8 mouse cellular contexts compared by ENCODE assay signal in the genomic region with DNA sequence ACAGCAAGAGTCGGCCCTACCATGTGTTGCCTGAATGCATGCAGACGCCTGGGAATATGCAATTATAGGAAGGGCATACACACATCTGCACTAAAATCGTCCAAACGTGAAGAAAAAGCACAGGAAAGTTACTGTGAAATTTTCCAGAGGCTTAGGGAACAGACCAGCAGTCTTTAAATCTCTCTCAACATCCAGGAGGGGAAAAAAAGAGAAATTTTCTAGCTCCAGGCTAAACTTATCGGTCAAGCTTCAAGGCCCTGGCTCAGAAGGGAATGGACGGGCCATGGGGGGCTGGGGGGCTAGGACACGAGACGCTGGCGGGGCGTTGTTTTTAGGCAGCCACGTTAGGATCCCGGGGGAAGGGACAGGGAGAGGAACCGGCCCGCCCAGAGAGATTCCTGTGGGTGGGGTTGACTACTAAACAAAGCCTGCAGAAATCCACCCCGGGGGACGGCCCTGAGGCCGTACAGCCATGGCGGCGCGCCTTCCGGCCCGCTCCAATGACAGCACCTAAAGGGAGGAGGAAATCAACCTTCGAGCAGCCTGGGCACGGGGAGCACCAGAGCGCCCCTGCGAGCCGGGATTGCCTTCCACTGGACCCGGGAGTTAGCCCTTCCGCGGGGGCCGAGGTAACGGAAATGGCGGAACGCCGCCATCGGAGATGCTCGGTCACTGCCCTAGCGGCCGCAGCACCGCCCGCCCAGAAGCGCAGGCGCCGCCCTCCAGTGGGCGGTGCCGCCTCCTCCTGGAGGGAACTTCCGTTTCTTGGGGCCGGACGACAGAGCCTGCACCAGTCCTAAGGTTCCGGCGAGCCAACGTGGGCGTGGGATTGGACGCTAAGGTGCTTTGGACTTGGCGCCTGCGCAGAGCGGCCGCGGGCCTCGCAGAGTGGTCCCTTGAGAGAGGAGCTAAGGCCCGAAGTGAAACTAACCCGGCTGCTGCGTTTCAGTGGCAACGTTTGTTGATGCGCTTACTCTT. TPM values are rescaled to one million over a fixed set of nuclear protein-coding genes. Genes with fewer than 3 reads are reported as not detected.
DNase-seq lines count a peak whose midpoint lies in the region; ATAC-seq and TF ChIP-seq lines count a peak whose summit lies in the region.

No protein-coding gene starts in this region.

- H3K27ac ChIP-seq in heart, embryonic 11.5 days (ENCODE audit: low read depth, low read length): peak overlapping the region; percentile 97
- peak overlapping the region; percentile 99 for H3K27ac ChIP-seq in kidney, embryonic 16.5 days (ENCODE audit: low read length)
- peak overlapping the region; percentile 99 for H3K27ac ChIP-seq in liver, adult 2 months (replicated peaks; ENCODE audit: insufficient read depth, low read depth, low read length)

- no peaks in the 10 kb centered on the region for H3K27me3 ChIP-seq in heart, embryonic 11.5 days (ENCODE audit: control insufficient read depth, insufficient read depth, low read length)
- peaks cover 3% of the 10 kb centered on the region; the same call in 1 of the 2 replicates for H3K27me3 ChIP-seq in kidney, embryonic 16.5 days (ENCODE audit: insufficient read depth, low read length)
- H3K27me3 ChIP-seq in liver, adult 2 months (ENCODE audit: control insufficient read depth, insufficient read depth, low read length): no peaks in the 10 kb centered on the region
- H3K27me3 ChIP-seq in myocyte (ENCODE audit: control insufficient read depth, insufficient read depth, insufficient read length): no peaks in the 10 kb centered on the region
- no peaks in the 10 kb centered on the region for H3K27me3 ChIP-seq in splenic B cell, adult 2 months (ENCODE audit: control insufficient read depth, insufficient read depth, low read length, poor library complexity, severe bottlenecking)

- DNase-seq in B cell, adult 2 months: peak; percentile 92 to 93
- DNase-seq in brain, adult 2 months (ENCODE audit: low read depth, low spot score): peak; percentile 98
- DNase-seq in liver, adult 2 months (ENCODE audit: extremely low read depth, low read depth, low spot score): peak; percentile 84
- DNase-seq in splenic B cell, adult 2 months (ENCODE audit: low read depth, low spot score): peak; percentile 98

- no peaks in the 10 kb centered on the region for H3K36me3 ChIP-seq in heart, embryonic 11.5 days (ENCODE audit: control insufficient read depth, insufficient read depth, low read length)
- H3K36me3 ChIP-seq in kidney, embryonic 16.5 days (ENCODE audit: insufficient read depth, low read length): no peaks in the 10 kb centered on the region
- H3K36me3 ChIP-seq in liver, adult 2 months (ENCODE audit: control insufficient read depth, insufficient read depth, low read length): no peaks in the 10 kb centered on the region
- no peaks in the 10 kb centered on the region for H3K36me3 ChIP-seq in myocyte (ENCODE audit: control insufficient read depth, insufficient read depth)
- no peaks in the 10 kb centered on the region for H3K36me3 ChIP-seq in splenic B cell, adult 2 months (ENCODE audit: control insufficient read depth, insufficient read depth, low read length, poor library complexity, severe bottlenecking)

- peak overlapping the region; percentile 49 for H3K4me2 ChIP-seq in heart, embryonic 11.5 days
- H3K4me2 ChIP-seq in kidney, embryonic 16.5 days (replicated peaks; ENCODE audit: low read depth, low read length): peak overlapping the region; percentile 53
- H3K4me2 ChIP-seq in myocyte (ENCODE audit: low read depth): peak overlapping the region; percentile 84

- H3K4me3 ChIP-seq in heart, embryonic 11.5 days (ENCODE audit: low read depth, low read length): peak overlapping the region; percentile 53
- peak overlapping the region; percentile 63 for H3K4me3 ChIP-seq in kidney, embryonic 16.5 days (ENCODE audit: low read length)
- H3K4me3 ChIP-seq in liver, adult 2 months (ENCODE audit: insufficient read depth, low read depth, low read length): peak overlapping the region; percentile 100
- H3K4me3 ChIP-seq in myocyte: peak overlapping the region; percentile 43

- ATAC-seq in erythroblast, adult 5-6 weeks (replicated peaks; ENCODE audit: low FRiP score, poor library complexity, severe bottlenecking): peak; percentile 98
- ATAC-seq in heart, embryonic 11.5 days (replicated peaks; ENCODE audit: insufficient number of reproducible peaks, low FRiP score, low TSS enrichment): peak; percentile 96
- peak; percentile 99 for ATAC-seq in kidney, embryonic 16.5 days (ENCODE audit: low FRiP score, low TSS enrichment)

- 0 out of 2 replicates have a peak, but pooled peaks have one; percentile 4 for TF ChIP-seq CTCF in liver, adult 2 months (IDR thresholded peaks at IDR 0.05; ENCODE audit: low read depth, low read length)

- H3K9ac ChIP-seq in heart, embryonic 11.5 days (ENCODE audit: low read depth, low read length): peak overlapping the region; percentile 81
- H3K9ac ChIP-seq in kidney, embryonic 16.5 days (replicated peaks; ENCODE audit: low read length): peak overlapping the region; percentile 79
- H3K9ac ChIP-seq in liver, adult 2 months (ENCODE audit: low read depth, low read length): peak overlapping the region; percentile 93

- peak; percentile 29; the same call in 1 of the 2 replicates for TF ChIP-seq POLR2A in liver, adult 2 months (IDR thresholded peaks at IDR 0.05; ENCODE audit: extremely low read depth, insufficient read depth, low read length)
- peak; percentile 76 for TF ChIP-seq POLR2A in myocyte (IDR thresholded peaks at IDR 0.05; ENCODE audit: insufficient read length, low read depth)

- H3ac ChIP-seq in myocyte (ENCODE audit: control insufficient read depth, insufficient read length): peak overlapping the region; percentile 24

- H3K4me1 ChIP-seq in heart, embryonic 11.5 days (ENCODE audit: control insufficient read depth, insufficient read depth, low read length): no peaks in the 10 kb centered on the region
- 0 out of 2 replicates have a peak, but pooled peaks cover 3% of the 10 kb centered on the region for H3K4me1 ChIP-seq in kidney, embryonic 16.5 days (ENCODE audit: insufficient read depth, low read length)
- no peaks in the 10 kb centered on the region for H3K4me1 ChIP-seq in liver, adult 2 months (ENCODE audit: control insufficient read depth, insufficient read depth, low read length)

- no peaks in the 10 kb centered on the region for H3K79me2 ChIP-seq in liver, adult 2 months (ENCODE audit: control insufficient read depth, insufficient read depth, low read length)
- no peaks in the 10 kb centered on the region for H3K79me2 ChIP-seq in myocyte (ENCODE audit: control insufficient read depth, insufficient read depth)

- WGBS in heart, embryonic 11.5 days (ENCODE audit: insufficient replicate concordance): 17% methylated on average over 62 of the region's 65 CpGs
- WGBS in kidney, embryonic 16.5 days: 26% methylated on average over 61 of the region's 65 CpGs
- WGBS in liver, adult 2 months: under 1% methylated on average over 59 of the region's 65 CpGs

- H3K9me3 ChIP-seq in heart, embryonic 11.5 days (replicated peaks; ENCODE audit: control insufficient read depth, low read length): no peaks in the 10 kb centered on the region
- H3K9me3 ChIP-seq in kidney, embryonic 16.5 days (ENCODE audit: low read length): no peaks in the 10 kb centered on the region

TF ChIP-seq in myocyte, 11 proteins besides CTCF, POLR2A, EP300 and RAD21:
- no peak for TF ChIP-seq TCF3 (IDR thresholded peaks at IDR 0.05; ENCODE audit: insufficient read length, low read depth)
- no peak for TF ChIP-seq SRF (IDR thresholded peaks at IDR 0.05; ENCODE audit: control insufficient read depth, insufficient read length, low read depth)
- no peak for TF ChIP-seq MYOD1 (IDR thresholded peaks at IDR 0.05; ENCODE audit: control insufficient read depth in 1 of 3, insufficient read length in 2 of 3, low read depth in 2 of 3)
- peak in 1 of 3 experiments; percentile 15 for TF ChIP-seq MYOG (IDR thresholded peaks at IDR 0.05; ENCODE audit: control insufficient read depth in 1 of 3, insufficient read depth in 1 of 3, insufficient read length in 2 of 3, low read depth in 2 of 3)
- TF ChIP-seq POLR2AphosphoS2 (IDR thresholded peaks at IDR 0.05; ENCODE audit: insufficient read length, low read depth): peak; percentile 65
- TF ChIP-seq REST (IDR thresholded peaks at IDR 0.05; ENCODE audit: insufficient read depth, insufficient read length): no peak
- no peak for TF ChIP-seq USF1 (IDR thresholded peaks at IDR 0.05; ENCODE audit: low read depth)
- TF ChIP-seq CEBPB (IDR thresholded peaks at IDR 0.05; ENCODE audit: insufficient read depth, poor library complexity, severe bottlenecking): no peak
- no peak for TF ChIP-seq MAX (IDR thresholded peaks at IDR 0.05; ENCODE audit: low read depth)
- no peak for TF ChIP-seq E2F4 (IDR thresholded peaks at IDR 0.05; ENCODE audit: insufficient read depth)
- TF ChIP-seq TCF12 (IDR thresholded peaks at IDR 0.05; ENCODE audit: insufficient read depth, poor library complexity, severe bottlenecking): no peak

RNA-seq across cellular contexts. Expression of gene Tceanc, which starts 8.3 kb away (rescaled TPM):
- total RNA-seq in erythroblast, adult 5-6 weeks (2015; ENCODE audit: low replicate concordance): 2.1 and 7.7 TPM in 2 replicates
- 2.1 and 5.8 TPM in 2 replicates for total RNA-seq in erythroblast, adult 5-6 weeks (2017; ENCODE audit: low replicate concordance)
- 6.1 and 7.0 TPM in 2 replicates for polyA plus RNA-seq in heart, embryonic 11.5 days (2014; fragmentation: Nextera tagmentation; extraction: Ambion mirVana)
- polyA plus RNA-seq in kidney, embryonic 16.5 days (2015; fragmentation: Nextera tagmentation; extraction: Ambion mirVana): 9.6 and 9.9 TPM in 2 replicates
- 1.6 and 1.7 TPM in 2 replicates for total RNA-seq in liver, adult 2 months (2014; rRNA removed)
- polyA plus RNA-seq in liver, adult 2 months (2012; rRNA removed): 0.34 and 0.37 TPM in 2 replicates
- 0.86 TPM for polyA plus RNA-seq in myocyte (2012; fragmentation: generic; extraction: Trizol)

RNA-seq across cellular contexts. Expression of gene Rab9, which starts 30.4 kb away (rescaled TPM):
- total RNA-seq in erythroblast, adult 5-6 weeks (2015; ENCODE audit: low replicate concordance): 8.4 and 20.2 TPM in 2 replicates
- 12.0 and 21.6 TPM in 2 replicates for total RNA-seq in erythroblast, adult 5-6 weeks (2017; ENCODE audit: low replicate concordance)
- 38.6 and 40.2 TPM in 2 replicates for polyA plus RNA-seq in heart, embryonic 11.5 days (2014; fragmentation: Nextera tagmentation; extraction: Ambion mirVana)
- polyA plus RNA-seq in kidney, embryonic 16.5 days (2015; fragmentation: Nextera tagmentation; extraction: Ambion mirVana): 46.2 and 48.7 TPM in 2 replicates
- total RNA-seq in liver, adult 2 months (2014; rRNA removed): 63.4 and 65.5 TPM in 2 replicates
- 11.6 and 13.0 TPM in 2 replicates for polyA plus RNA-seq in liver, adult 2 months (2012; rRNA removed)
- 20.8 TPM for polyA plus RNA-seq in myocyte (2012; fragmentation: generic; extraction: Trizol)

Comparison
In these comparisons a context has a peak if more than half of its experiments do, and no peak if none do; other contexts are left out.
1. Peak in every context shown above with its lines: DNase-seq, ATAC-seq, H3K4me3 ChIP-seq and H3K27ac ChIP-seq.
2. H3K4me3 ChIP-seq: peak in every context shown above with its lines; median percentile 100 in liver, adult 2 months; 63 in kidney, embryonic 16.5 days; 53 in heart, embryonic 11.5 days; 43 in myocyte.